Mouse (Mus musculus) gastrocnemius, postnatal 36 days (tissue): ENCODE results near the gene Grip2. TPM values are rescaled to one million over a fixed set of nuclear protein-coding genes. Genes with fewer than 3 reads are reported as not detected.

Experiments
- DNase-seq, 2 experiments: peaks; one replicate each; pipeline ENCODE4 v3.0.0; 2022
- intact Hi-C: fragments of 180-260 bp; cut with DNase I; formaldehyde crosslinking; loops from one replicate; pipeline ENCODE4 v1.15.1; 2025
- total RNA-seq, 2 experiments: library from RNA; stranded (reverse); gene quantifications; 2 replicates each; pipeline ENCODE4 v1.2.3; 2021

The Grip2 gene
- total RNA-seq, 2 experiments from 2014 or later, result 2.4 to 3.3 TPM

- intact Hi-C loops, result no loop called here
- no peak for DNase-seq
Observed at GRCm38 (mm10) chr6:91738058-91738457, 89.0 kb downstream of the Grip2 start.

GRCm38 (mm10) chr6:91737451-91737850, 89.6 kb downstream of the Grip2 start:
- DNase-seq, result no peak
- intact Hi-C loops, result no loop called here

GRCm38 (mm10) chr6:91736471-91736870, 90.6 kb downstream of the Grip2 start:
- intact Hi-C loops, result no loop called here
- DNase-seq, result no peak

- intact Hi-C loops, result no loop called here
- peak in 1 of 2 experiments; percentile 13 for DNase-seq
Observed at GRCm38 (mm10) chr6:91732138-91732537, 94.9 kb downstream of the Grip2 start.

- intact Hi-C loops, result no loop called here
- peak; percentile 86 to 87 for DNase-seq
Observed at GRCm38 (mm10) chr6:91729677-91730127, 97.3 kb downstream of the Grip2 start.

- DNase-seq, result no peak
- intact Hi-C loops, result no loop called here
Observed at GRCm38 (mm10) chr6:91728939-91729619, 98.0 kb downstream of the Grip2 start.

- intact Hi-C loops, result no loop called here
- no peak for DNase-seq
Observed at GRCm38 (mm10) chr6:91727361-91727760, 99.7 kb downstream of the Grip2 start.

- DNase-seq, result no peak
Observed at GRCm38 (mm10) chr6:91721215-91721701, 105.8 kb downstream of the Grip2 start.

GRCm38 (mm10) chr6:91720588-91721214, 106.3 kb downstream of the Grip2 start:
- intact Hi-C loops, result no loop called here

More at GRCm38 (mm10) chr6:91721215-91721701, 105.8 kb downstream of the Grip2 start:
- intact Hi-C loops, result no loop called here

GRCm38 (mm10) chr6:91719865-91720533, 107.1 kb downstream of the Grip2 start:
- no peak for DNase-seq
- intact Hi-C loops, result no loop called here

More at GRCm38 (mm10) chr6:91720588-91721214, 106.3 kb downstream of the Grip2 start:
- DNase-seq, result no peak

- no peak for DNase-seq
- intact Hi-C loops, result no loop called here
Observed at GRCm38 (mm10) chr6:91719042-91719747, 107.9 kb downstream of the Grip2 start.

GRCm38 (mm10) chr6:91718603-91719002, 108.4 kb downstream of the Grip2 start:
- intact Hi-C loops, result no loop called here
- no peak for DNase-seq

GRCm38 (mm10) chr6:91718067-91718466, 109.0 kb downstream of the Grip2 start:
- no peak for DNase-seq
- intact Hi-C loops, result no loop called here

- intact Hi-C loops, result no loop called here
- DNase-seq, result no peak
Observed at GRCm38 (mm10) chr6:91715988-91716810, 110.9 kb downstream of the Grip2 start.

GRCm38 (mm10) chr6:91715023-91715422, 112.0 kb downstream of the Grip2 start:
- intact Hi-C loops, result no loop called here
- peak in 1 of 2 experiments; percentile 47 for DNase-seq

GRCm38 (mm10) chr6:91713370-91713896, 113.6 kb downstream of the Grip2 start:
- intact Hi-C loops, result no loop called here

GRCm38 (mm10) chr6:91712855-91713331, 114.2 kb downstream of the Grip2 start:
- DNase-seq, result peak; percentile 47 to 50
- intact Hi-C loops, result no loop called here

More at GRCm38 (mm10) chr6:91713370-91713896, 113.6 kb downstream of the Grip2 start:
- DNase-seq, result no peak

- no peak for DNase-seq
- intact Hi-C loops, result no loop called here
Observed at GRCm38 (mm10) chr6:91712097-91712854, 114.8 kb downstream of the Grip2 start.
